Mouse (Mus musculus): ENCODE results near the gene Camkv. TPM values are rescaled to one million over a fixed set of nuclear protein-coding genes. Genes with fewer than 3 reads are reported as not detected.

Gene Camkv
- polyA plus RNA-seq, 1 experiment from 2014 or later = 67.3 TPM

- ATAC-seq (replicated peaks) = no peak
- no peak overlapping the region for H3K4me3 ChIP-seq
- peaks cover 18% of the 10 kb centered on the region for H3K4me1 ChIP-seq
- no peak overlapping the region for H3K27ac ChIP-seq
- no peak overlapping the region for H3K4me2 ChIP-seq
- no peaks in the 10 kb centered on the region for H3K27me3 ChIP-seq (replicated peaks)
- 57% methylated on average over 9 of the region's 9 CpGs for WGBS
- H3K9ac ChIP-seq = no peak overlapping the region
- no peaks in the 10 kb centered on the region for H3K9me3 ChIP-seq
- no peaks in the 10 kb centered on the region for H3K36me3 ChIP-seq (replicated peaks)
These were observed 8.5 kb upstream of the Camkv start for GRCm38 (mm10) chr9:107926920-107927420.

GRCm38 (mm10) chr9:107927749-107928148 lies 7.7 kb upstream of the Camkv start:
- no peaks in the 10 kb centered on the region for H3K27me3 ChIP-seq (replicated peaks)
- no peak overlapping the region for H3K4me2 ChIP-seq
- no peaks in the 10 kb centered on the region for H3K9me3 ChIP-seq
- H3K27ac ChIP-seq = no peak overlapping the region
- H3K4me1 ChIP-seq = peaks cover 18% of the 10 kb centered on the region
- no peak overlapping the region for H3K9ac ChIP-seq
- no peaks in the 10 kb centered on the region for H3K36me3 ChIP-seq (replicated peaks)
- no peak overlapping the region for H3K4me3 ChIP-seq
- 88% methylated on average over 5 of the region's 5 CpGs for WGBS
- ATAC-seq (replicated peaks) = no peak

- Histone ChIP-seq H3K4me3 (no peak within 1 kb of the TSS), H3K9ac (no peak within 1 kb of the TSS), H3K27me3 (replicated peaks) (no peaks in the 10 kb centered on the region), H3K27ac (no peak within 1 kb of the TSS), H3K4me2 (no peak within 1 kb of the TSS), H3K36me3 (replicated peaks) (no peaks in the 10 kb centered on the region), H3K9me3 (no peaks in the 10 kb centered on the region), H3K4me1 (peaks cover 18% of the 10 kb centered on the region)
- ATAC-seq (replicated peaks) = no peak
- WGBS = 81% methylated on average over 3 of the region's 3 CpGs
These were observed 7.3 kb upstream of the Camkv start, which contains the start of gene Actl11 for GRCm38 (mm10) chr9:107928169-107928568. Actl11 (plus strand) TSS chr9:107928469.

GRCm38 (mm10) chr9:107932221-107932620 lies 3.3 kb upstream of the Camkv start:
- WGBS = 74% methylated on average over 4 of the region's 4 CpGs
- Histone ChIP-seq H3K36me3 (replicated peaks) (no peaks in the 10 kb centered on the region), H3K9ac (no peak overlapping the region), H3K27ac (no peak overlapping the region), H3K27me3 (replicated peaks) (peaks cover 9% of the 10 kb centered on the region; the same call in 1 of the 2 replicates), H3K9me3 (no peaks in the 10 kb centered on the region), H3K4me2 (no peak overlapping the region), H3K4me3 (no peak overlapping the region), H3K4me1 (peaks cover 17% of the 10 kb centered on the region)
- no peak for ATAC-seq (replicated peaks)

GRCm38 (mm10) chr9:107934146-107934545 lies 1.3 kb upstream of the Camkv start:
- Histone ChIP-seq H3K36me3 (replicated peaks) (no peaks in the 10 kb centered on the region), H3K4me3 (no peak overlapping the region), H3K4me2 (no peak overlapping the region), H3K27me3 (replicated peaks) (peaks cover 9% of the 10 kb centered on the region; the same call in 1 of the 2 replicates), H3K4me1 (peaks cover 21% of the 10 kb centered on the region), H3K9ac (no peak overlapping the region), H3K9me3 (no peaks in the 10 kb centered on the region), H3K27ac (no peak overlapping the region)
- 85% methylated on average over 11 of the region's 11 CpGs for WGBS
- no peak for ATAC-seq (replicated peaks)

- H3K27me3 ChIP-seq (replicated peaks) = peaks cover 9% of the 10 kb centered on the region; the same call in 1 of the 2 replicates
- H3K36me3 ChIP-seq (replicated peaks) = no peaks in the 10 kb centered on the region
- peak overlapping the region; percentile 58 for H3K9ac ChIP-seq
- H3K9me3 ChIP-seq = no peaks in the 10 kb centered on the region
- peak overlapping the region; percentile 79 for H3K4me2 ChIP-seq
- peak; percentile 46; the same call in 1 of the 2 replicates for ATAC-seq (replicated peaks)
- WGBS = under 1% methylated on average over 41 of the region's 41 CpGs
- no peak overlapping the region for H3K27ac ChIP-seq
- H3K4me1 ChIP-seq = peaks cover 21% of the 10 kb centered on the region
- H3K4me3 ChIP-seq = peak overlapping the region; percentile 52
These were observed 328 bp downstream of the Camkv start for GRCm38 (mm10) chr9:107935790-107936214.

GRCm38 (mm10) chr9:107936215-107936822 lies 845 bp downstream of the Camkv start:
- peak overlapping the region; percentile 52 for H3K4me3 ChIP-seq
- ATAC-seq (replicated peaks) = peak; percentile 71
- no peaks in the 10 kb centered on the region for H3K9me3 ChIP-seq
- H3K9ac ChIP-seq = peak overlapping the region; percentile 58
- no peak overlapping the region for H3K27ac ChIP-seq
- no peaks in the 10 kb centered on the region for H3K36me3 ChIP-seq (replicated peaks)
- peak overlapping the region; percentile 79 for H3K4me2 ChIP-seq
- under 1% methylated on average over 29 of the region's 29 CpGs for WGBS
- H3K27me3 ChIP-seq (replicated peaks) = peaks cover 9% of the 10 kb centered on the region; the same call in 1 of the 2 replicates
- H3K4me1 ChIP-seq = peaks cover 21% of the 10 kb centered on the region

GRCm38 (mm10) chr9:107936831-107937230 lies 1.4 kb downstream of the Camkv start:
- 8% methylated on average over 3 of the region's 3 CpGs for WGBS
- Histone ChIP-seq H3K36me3 (replicated peaks) (no peaks in the 10 kb centered on the region), H3K4me1 (peaks cover 21% of the 10 kb centered on the region), H3K9ac (peak overlapping the region; percentile 58), H3K4me3 (peak overlapping the region; percentile 52), H3K9me3 (no peaks in the 10 kb centered on the region), H3K27ac (no peak overlapping the region), H3K27me3 (replicated peaks) (peaks cover 9% of the 10 kb centered on the region; the same call in 1 of the 2 replicates), H3K4me2 (peak overlapping the region; percentile 79)
- ATAC-seq (replicated peaks) = no peak

GRCm38 (mm10) chr9:107947241-107948194 lies 12.0 kb downstream of the Camkv start:
- Histone ChIP-seq H3K4me1 (peaks cover 15% of the 10 kb centered on the region), H3K9me3 (no peaks in the 10 kb centered on the region), H3K27ac (no peak overlapping the region), H3K4me2 (no peak overlapping the region), H3K36me3 (replicated peaks) (no peaks in the 10 kb centered on the region), H3K27me3 (replicated peaks) (no peaks in the 10 kb centered on the region), H3K4me3 (no peak overlapping the region), H3K9ac (no peak overlapping the region)
- WGBS = 90% methylated on average over 31 of the region's 31 CpGs
- ATAC-seq (replicated peaks) = no peak

- Histone ChIP-seq H3K4me1 (peaks cover 15% of the 10 kb centered on the region), H3K27me3 (replicated peaks) (no peaks in the 10 kb centered on the region), H3K27ac (no peak overlapping the region), H3K4me3 (no peak overlapping the region), H3K9me3 (no peaks in the 10 kb centered on the region), H3K36me3 (replicated peaks) (no peaks in the 10 kb centered on the region), H3K9ac (no peak overlapping the region), H3K4me2 (no peak overlapping the region)
- ATAC-seq (replicated peaks) = no peak
- WGBS = 82% methylated on average over 13 of the region's 13 CpGs
These were observed 13.9 kb downstream of the Camkv start for GRCm38 (mm10) chr9:107949184-107949921.

- Histone ChIP-seq H3K27me3 (replicated peaks) (no peaks in the 10 kb centered on the region), H3K4me2 (peak within 1 kb of the TSS; percentile 91), H3K4me1 (peaks cover 15% of the 10 kb centered on the region), H3K9ac (peak within 1 kb of the TSS; percentile 61), H3K27ac (peak within 1 kb of the TSS; percentile 83), H3K9me3 (no peaks in the 10 kb centered on the region), H3K4me3 (peak within 1 kb of the TSS; percentile 71), H3K36me3 (replicated peaks) (no peaks in the 10 kb centered on the region)
- WGBS = 93% methylated on average over 10 of the region's 10 CpGs
- no peak for ATAC-seq (replicated peaks)
These were observed 14.4 kb downstream of the Camkv start, which contains the start of gene Traip for GRCm38 (mm10) chr9:107949922-107950235. Traip (plus strand) TSS chr9:107950136.

Data from midbrain, embryonic 15.5 days (tissue).